Mouse (Mus musculus) right cerebral cortex, postnatal 25 days (tissue): ENCODE results near the gene C87436.

ENCODE experiments used
- DNase-seq: peaks from one replicate; pipeline ENCODE4 v3.0.0; 2022

Gene C87436

DNA sequence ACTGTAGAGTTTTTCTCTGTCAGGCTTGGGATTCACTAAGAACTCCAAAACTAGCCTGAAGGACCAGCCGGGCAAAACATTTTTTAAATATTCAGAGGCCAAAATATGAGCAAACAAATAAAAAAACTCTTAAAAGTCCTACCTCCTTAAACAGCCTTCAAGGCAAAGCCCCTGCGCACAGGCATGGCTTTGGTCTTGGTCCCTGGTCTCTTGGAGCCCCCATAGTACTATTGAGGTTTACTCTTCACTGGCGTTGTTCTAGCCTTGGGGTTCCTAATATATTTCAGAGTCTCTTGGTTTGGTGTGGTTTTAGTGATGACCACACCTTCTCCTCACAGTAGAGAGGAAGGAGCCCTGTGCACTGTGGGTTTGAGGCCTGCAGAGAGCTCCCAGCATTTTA, 6.6 kb upstream of the C87436 start:
- DNase-seq: no peak

- no peak for DNase-seq
Measured at GRCm38 (mm10) chr6:86433696-86434095, 4.5 kb upstream of the C87436 start.

- no peak for DNase-seq
Measured at GRCm38 (mm10) chr6:86437711-86438110, 463 bp upstream of the C87436 start.

GRCm38 (mm10) chr6:86439119-86439496, 934 bp downstream of the C87436 start:
- DNase-seq: no peak

GRCm38 (mm10) chr6:86439531-86439930, 1.4 kb downstream of the C87436 start:
- DNase-seq: no peak

GRCm38 (mm10) chr6:86441571-86441970, 3.4 kb downstream of the C87436 start:
- DNase-seq: no peak

DNA sequence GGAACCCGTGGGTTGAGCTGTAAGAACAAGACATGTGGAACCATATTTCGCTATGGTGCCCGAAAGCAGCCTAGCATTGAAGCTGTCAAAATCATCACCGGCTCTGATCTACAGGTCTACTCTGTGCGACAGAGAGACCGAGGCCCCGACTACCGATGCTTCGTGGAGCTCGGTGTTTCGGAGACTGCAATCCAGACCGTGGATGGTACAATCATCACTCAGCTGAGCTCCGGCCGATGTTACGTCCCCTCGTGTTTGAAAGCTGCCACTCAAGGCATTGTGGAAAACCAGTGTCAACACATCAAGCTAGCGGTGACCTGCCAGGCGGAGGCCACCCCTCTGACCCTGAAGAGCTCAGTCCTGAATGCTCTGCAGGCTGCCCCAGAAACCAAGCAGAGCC, 7.4 kb downstream of the C87436 start:
- no peak for DNase-seq

DNA sequence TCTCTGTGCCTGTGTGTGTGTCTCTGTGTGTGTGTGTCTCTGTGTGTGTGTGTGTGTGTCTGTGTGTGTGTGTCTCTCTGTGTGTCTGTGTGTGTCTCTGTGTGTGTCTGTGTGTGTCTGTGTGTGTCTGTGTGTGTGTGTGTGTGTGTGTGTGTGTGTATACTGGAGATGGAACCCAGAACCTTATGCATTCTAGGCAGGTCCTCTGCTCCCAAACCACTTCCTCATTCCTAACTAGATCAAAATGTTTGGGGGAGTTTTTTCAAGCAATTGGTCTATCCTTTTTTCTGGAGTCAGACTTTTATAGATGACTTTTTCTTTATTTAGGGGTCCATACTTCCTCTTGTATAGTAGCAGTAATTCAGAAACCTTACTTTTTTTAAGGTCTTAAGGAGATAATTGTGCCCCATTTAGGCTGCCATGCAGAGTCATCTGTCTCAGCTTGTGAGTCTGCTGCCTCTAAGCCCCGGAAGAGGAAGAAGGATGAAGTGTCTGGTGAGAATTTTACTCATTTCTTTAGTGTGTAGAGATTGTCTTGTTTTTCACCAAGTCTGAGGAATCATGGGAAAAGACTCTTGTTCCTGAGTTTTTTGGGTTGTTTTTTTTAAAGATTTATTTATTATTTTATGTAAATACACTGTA, 8.9 kb downstream of the C87436 start:
- DNase-seq: no peak

DNA sequence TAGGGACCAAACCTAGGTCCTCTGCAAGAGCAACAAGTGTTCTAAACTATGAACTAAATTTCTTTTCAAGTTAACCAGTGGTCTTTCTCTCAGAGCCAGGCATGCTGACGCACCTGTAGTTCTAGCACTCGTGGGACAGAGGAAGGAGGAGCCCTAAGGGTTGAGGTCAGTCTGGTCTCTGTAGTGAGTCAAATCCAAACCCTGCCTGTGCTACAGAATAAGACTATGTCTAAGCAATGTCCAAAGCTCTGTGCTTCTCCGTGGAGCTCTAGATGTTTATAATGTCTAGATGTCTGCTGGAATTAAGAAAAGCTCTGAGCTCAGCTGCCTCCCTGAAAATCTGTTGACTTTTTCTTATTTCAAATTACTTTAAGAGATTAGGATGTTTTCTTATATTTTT, 18.6 kb downstream of the C87436 start:
- no peak for DNase-seq

DNA sequence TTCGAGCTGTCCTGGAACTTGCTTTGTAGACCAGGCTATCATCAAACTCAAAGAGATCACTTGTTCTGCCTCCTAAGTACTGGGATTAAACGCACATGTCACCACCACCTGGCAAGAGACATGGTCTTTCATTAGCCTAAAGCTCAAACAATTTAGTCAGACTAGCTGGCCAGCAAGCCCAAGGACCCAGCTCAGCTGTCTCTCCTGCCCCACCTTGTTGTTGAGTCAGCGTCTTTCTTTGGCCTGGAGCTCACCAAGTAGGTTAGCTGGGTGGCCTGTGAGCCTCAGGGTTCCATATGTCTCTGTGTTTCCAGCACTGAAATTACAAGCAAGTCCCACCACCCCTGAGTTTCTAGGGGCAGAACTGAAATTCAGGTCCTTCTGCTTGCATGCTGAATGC, 24.9 kb downstream of the C87436 start:
- no peak for DNase-seq

- DNase-seq: no peak
Measured at GRCm38 (mm10) chr6:86471317-86471716, 33.1 kb downstream of the C87436 start.

DNA sequence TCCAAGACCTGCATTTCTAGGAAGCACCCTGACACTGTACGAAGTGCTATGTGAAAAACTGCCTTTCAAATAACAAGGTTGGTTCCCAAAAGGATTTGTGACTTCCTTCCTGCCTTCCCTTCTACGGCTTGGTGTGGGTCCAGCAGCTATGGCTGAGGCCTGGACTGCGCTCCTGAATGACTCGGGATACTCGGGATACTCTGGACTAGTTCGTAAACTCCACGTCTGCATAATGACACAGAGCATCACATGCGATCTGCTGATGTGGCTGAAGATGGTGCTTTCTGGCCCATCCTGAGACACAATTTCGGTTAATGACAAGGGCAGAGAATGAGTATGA, 33.6 kb downstream of the C87436 start:
- DNase-seq: no peak

DNA sequence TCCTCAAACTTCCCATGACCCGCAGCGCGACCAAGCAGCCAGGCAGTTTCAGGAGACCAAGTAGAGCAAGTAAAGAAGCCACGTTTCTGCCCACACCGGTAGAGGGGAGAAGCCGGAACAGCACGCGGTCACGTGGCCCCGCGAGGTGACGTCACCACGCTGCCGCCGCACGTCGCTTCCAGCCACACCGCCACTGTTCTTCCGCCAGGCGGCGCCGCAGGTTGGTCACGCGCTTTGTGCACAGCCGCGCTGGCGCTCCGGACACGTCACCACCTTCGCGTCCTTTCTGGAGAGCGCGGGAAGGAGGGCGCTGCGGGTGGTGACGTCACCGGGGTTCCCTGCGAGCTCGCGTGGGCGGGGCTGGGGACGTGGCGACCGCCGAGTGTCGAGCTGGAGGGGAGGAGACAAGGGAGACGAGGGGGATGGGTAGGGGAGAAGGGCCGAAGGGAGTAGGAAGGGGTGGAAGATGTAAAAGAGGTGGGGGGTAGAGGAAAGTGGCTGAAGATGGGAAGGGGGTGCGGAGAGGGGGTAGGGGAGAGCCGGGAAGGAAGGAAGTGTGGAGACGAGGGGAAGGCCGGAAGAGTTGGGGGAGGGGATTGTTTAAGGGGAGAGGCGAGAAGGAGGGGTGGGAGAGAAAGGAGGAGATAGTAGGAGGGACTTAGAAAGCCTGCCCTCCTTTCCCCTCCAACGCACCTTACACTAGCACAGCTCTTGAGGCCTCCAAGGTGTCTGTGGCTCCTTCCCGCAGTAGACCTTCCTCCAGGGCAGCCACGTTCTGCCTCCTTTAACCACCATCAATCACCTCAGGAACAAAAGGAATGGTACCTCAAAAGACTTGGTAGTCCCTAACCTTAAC, 34.2 kb downstream of the C87436 start:
- peak; percentile 100 for DNase-seq

DNA sequence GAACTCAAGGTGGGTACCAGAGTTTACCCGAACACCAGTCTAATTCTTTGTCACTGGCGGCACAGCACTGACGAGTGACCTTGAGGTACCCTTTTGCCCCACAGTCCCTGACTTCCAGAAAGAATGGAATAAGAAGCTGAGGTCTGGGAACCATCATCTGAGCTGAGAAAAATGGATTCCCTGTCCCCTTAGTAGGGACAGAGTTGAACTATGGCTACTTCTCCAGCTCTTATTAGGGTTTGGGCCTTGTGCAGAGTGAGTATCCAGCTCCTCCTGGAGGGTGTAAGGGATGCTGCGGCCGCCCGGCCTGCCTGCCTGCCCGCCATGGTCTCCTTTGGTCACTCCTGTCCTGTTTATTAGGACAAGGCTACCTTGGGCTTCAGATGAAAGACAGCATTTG, 34.9 kb downstream of the C87436 start:
- no peak for DNase-seq

DNA sequence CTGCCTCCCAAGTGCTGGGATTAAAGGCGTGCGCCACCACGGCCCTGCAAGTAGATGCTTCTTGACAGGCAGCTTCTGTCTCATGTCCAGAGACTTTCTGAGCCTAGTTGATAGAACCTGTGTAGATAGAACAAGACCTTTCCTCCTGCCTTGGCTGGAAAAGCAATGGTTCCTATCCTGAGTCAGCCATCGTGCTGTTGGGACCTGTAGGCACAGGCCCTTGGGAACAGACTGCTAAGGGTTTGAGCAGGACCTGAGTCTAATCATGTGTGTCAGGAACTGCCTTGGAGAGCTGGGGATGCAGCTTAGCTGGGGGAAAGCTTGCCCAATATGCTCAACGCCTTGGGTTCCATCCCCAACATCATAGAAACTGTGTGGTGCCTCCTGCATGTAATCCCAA, 35.9 kb downstream of the C87436 start:
- no peak for DNase-seq

- no peak for DNase-seq
Measured at GRCm38 (mm10) chr6:86474646-86475181, 36.5 kb downstream of the C87436 start.

DNA sequence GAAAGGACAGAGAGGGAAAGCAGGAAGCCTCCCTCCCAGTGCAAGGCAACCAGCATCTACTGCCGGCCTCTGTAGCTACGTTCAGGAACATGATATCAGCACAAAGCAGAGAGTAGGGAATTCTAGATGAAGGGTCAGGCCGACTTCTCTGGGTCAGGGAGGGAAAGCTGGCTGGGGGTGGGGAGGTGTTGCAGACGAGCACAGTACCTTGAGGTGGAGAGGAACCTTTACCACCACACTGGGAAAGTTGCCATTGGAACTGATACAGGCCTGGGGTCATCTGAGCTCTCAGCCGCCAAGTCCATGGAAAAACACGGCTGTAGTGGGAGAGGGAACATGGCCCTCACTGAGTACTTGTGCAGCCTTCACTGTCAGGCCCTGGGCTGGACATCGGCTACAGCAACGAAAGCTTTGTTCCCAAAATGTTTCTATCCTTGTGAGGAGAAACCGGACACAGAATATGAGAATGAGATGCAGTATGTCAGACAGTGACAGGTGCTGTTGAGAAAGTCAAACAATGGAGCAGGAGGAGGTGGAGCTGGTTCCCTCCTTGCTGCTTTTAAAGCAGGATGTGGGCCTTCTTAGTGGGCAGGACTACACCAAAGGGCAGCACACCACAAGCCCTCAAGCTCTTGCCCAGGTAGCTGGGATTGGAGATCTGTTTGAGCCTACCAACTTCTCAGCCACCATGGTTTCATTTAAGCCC, 37.4 kb downstream of the C87436 start:
- no peak for DNase-seq

GRCm38 (mm10) chr6:86476931-86477330, 38.8 kb downstream of the C87436 start:
- no peak for DNase-seq

- no peak for DNase-seq
Measured at GRCm38 (mm10) chr6:86479311-86479710, 41.1 kb downstream of the C87436 start.

- no peak for DNase-seq
Measured at GRCm38 (mm10) chr6:86479816-86480188, 41.6 kb downstream of the C87436 start.

GRCm38 (mm10) chr6:86480189-86480831, 42.1 kb downstream of the C87436 start:
- DNase-seq: no peak

GRCm38 (mm10) chr6:86481871-86482270, 43.7 kb downstream of the C87436 start:
- no peak for DNase-seq

DNA sequence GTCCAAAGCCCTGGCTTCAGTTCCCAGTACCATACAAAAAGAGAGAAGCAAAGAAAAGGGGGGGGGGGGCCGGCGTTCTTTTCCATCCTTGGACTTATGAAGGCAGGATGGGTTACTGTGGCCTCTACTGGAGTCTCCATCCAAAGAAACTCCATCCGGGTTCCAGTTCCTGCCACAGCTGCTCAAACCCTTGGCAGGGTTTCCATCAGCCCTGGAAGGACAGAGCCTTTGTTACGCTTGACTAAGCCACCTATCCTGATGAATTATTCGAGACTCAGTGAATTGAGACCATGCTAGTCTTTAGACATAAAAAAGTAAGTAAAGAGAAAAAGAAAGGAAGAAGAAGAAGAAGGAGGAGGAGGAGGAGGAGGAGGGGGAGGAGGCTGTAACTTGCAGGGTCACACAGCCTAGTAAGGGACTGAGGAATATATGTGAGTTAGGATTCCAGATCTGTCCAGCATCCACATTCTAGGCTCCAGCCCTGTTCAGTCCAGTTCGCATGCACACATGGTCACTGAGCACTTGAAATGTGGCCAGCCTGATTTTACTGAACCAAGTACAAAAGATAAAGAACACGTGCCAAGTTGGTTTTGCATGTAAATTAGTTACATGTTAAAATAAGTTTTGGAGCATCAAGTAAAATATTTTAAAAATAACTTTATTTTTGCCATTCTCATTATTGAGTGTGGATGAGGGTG, 47.9 kb downstream of the C87436 start:
- DNase-seq: no peak
